Mouse (Mus musculus) embryonic facial prominence, embryonic 12.5 days (tissue): ENCODE measurements around the gene Pcdh11x. TPM values are rescaled to one million over a fixed set of nuclear protein-coding genes. Genes with fewer than 3 reads are reported as not detected.
"Not testable (repeated sequence)": the region's sequence is repeated elsewhere in the genome, so short reads cannot be mapped to it uniquely, and the experiment has no call there.

ENCODE experiments used
- ATAC-seq: fragments of 200-750 bp; cut with Nextera tagmentation; 2 replicates; pipeline ENCODE4 v1.8.0; 2017; ENCODE audit not compliant: insufficient number of reproducible peaks, insufficient read depth, low FRiP score, low TSS enrichment
- H3K27ac ChIP-seq: fragments of 300-500 bp; sonication (generic); 2 replicates; pipeline ENCODE4 v1.5.1; 2016; ENCODE audit warnings: mild to moderate bottlenecking
- H3K27me3 ChIP-seq: fragments of 300-500 bp; sonication (generic); 2 replicates; pipeline ENCODE4 v1.6.1; 2016; ENCODE audit warnings: mild to moderate bottlenecking, moderate library complexity
- H3K36me3 ChIP-seq: fragments of 300-500 bp; sonication (generic); 2 replicates; pipeline ENCODE4 v1.6.1; 2016; ENCODE audit warnings: mild to moderate bottlenecking
- H3K4me1 ChIP-seq: fragments of 300-500 bp; sonication (generic); 2 replicates; pipeline ENCODE4 v1.6.1; 2016
- H3K4me2 ChIP-seq: fragments of 300-500 bp; sonication (generic); replicated peaks from 2 replicates; pipeline ENCODE4 v1.6.1; 2016; ENCODE audit warnings: mild to moderate bottlenecking, moderate library complexity
- H3K4me3 ChIP-seq: fragments of 300-500 bp; sonication (generic); 2 replicates; pipeline ENCODE4 v1.5.1; 2016; ENCODE audit warnings: mild to moderate bottlenecking
- H3K9ac ChIP-seq: fragments of 300-500 bp; sonication (generic); 2 replicates; pipeline ENCODE4 v1.6.1; 2016; ENCODE audit warnings: mild to moderate bottlenecking, moderate library complexity
- H3K9me3 ChIP-seq: fragments of 300-500 bp; sonication (generic); 2 replicates; pipeline ENCODE4 v1.6.1; 2016; ENCODE audit warnings: mild to moderate bottlenecking, moderate library complexity
- WGBS: fragments of 180-500 bp; shearing (Covaris S2); methylation state at CpG from one replicate; pipeline ENCODE4 v1.1.7; 2016; 5-methylcytosine and 5-hydroxymethylcytosine counted together
- polyA plus RNA-seq: library from polyadenylated mRNA; unstranded; fragments of >200 nt; fragmentation: Nextera tagmentation; extraction: Ambion mirVana; gene quantifications from 2 replicates; pipeline ENCODE4 v1.2.1, GENCODE M21; 2016

The Pcdh11x gene
- polyA plus RNA-seq, 1 experiment from 2014 or later, result 12.7 TPM

DNA sequence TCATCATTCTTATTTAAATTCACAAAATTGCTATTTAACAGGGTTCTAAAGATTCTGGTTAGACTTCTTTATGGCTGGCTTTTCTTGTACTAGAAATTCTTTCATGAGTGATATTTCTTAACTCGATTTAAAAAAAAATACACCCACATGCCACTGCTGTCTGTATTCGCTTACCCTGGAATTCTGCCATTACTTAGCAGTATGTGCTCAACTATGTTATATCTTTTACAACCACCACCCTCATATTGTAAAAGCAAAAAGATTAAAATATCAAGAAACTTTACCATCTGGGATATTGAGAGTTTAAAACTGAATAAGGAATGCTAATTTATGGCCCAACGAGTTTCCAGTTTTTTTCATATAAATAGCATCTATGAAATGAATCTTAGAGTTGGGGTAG, 234.9 kb downstream of the Pcdh11x start:
- H3K36me3 ChIP-seq, result no peaks in the 10 kb centered on the region
- H3K9ac ChIP-seq, result no peak overlapping the region
- H3K4me3 ChIP-seq, result no peak overlapping the region
- no peaks in the 10 kb centered on the region for H3K27me3 ChIP-seq
- H3K27ac ChIP-seq, result no peak overlapping the region
- no peaks in the 10 kb centered on the region for H3K9me3 ChIP-seq
- H3K4me2 ChIP-seq, result no peak overlapping the region
- no peaks in the 10 kb centered on the region for H3K4me1 ChIP-seq
- no peak for ATAC-seq
- WGBS, result 81% methylated on average over 3 of the region's 3 CpGs

DNA sequence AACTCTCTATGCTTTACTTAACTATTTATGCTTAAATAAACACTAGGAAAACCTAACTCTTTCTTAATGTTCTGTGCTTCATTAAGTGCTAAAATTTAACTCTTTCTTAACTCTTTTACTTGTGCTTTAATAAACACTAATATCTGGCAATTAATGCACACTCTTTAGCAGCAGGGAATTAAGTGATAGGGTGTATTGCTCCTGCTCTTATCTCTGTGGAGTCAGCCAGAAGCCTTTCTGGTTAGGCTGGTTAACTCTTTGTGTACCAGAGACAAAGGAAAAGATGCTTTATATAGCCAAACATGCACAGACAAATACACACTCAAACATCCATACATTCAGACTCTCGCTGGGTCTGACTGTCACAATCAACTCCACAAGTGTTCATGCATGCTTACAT, 309.2 kb downstream of the Pcdh11x start:
- 76% methylated on average over 1 of the region's 1 CpGs for WGBS
- H3K4me1 ChIP-seq, result no peaks in the 10 kb centered on the region
- H3K9ac ChIP-seq, result no peak overlapping the region
- H3K27ac ChIP-seq, result no peak overlapping the region
- no peak overlapping the region for H3K4me2 ChIP-seq
- no peaks in the 10 kb centered on the region for H3K36me3 ChIP-seq
- no peaks in the 10 kb centered on the region for H3K9me3 ChIP-seq
- H3K27me3 ChIP-seq, result no peaks in the 10 kb centered on the region
- H3K4me3 ChIP-seq, result no peak overlapping the region
- ATAC-seq, result no peak

DNA sequence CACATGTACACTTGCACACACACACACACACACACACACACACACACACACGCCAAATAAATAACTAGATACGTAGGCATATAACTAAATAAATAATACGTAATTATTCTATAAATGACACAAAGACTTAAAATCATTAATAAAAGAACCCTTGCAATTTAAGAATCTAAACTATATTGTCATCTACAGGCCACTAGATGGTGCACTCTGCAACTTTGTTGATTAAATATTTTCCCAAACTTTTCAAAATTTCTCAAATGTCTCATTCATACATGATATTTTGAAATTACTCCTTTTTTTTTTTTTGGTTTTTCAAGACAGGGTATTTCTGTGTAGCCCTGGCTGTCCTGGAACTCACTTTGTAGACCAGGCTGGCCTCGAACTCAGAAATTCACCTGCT, 328.4 kb downstream of the Pcdh11x start:
- no peak overlapping the region for H3K4me2 ChIP-seq
- H3K4me1 ChIP-seq, result no peaks in the 10 kb centered on the region
- H3K27ac ChIP-seq, result no peak overlapping the region
- WGBS, result 50% methylated on average over 4 of the region's 4 CpGs
- no peaks in the 10 kb centered on the region for H3K27me3 ChIP-seq
- no peaks in the 10 kb centered on the region for H3K9me3 ChIP-seq
- H3K4me3 ChIP-seq, result no peak overlapping the region
- H3K36me3 ChIP-seq, result no peaks in the 10 kb centered on the region
- ATAC-seq, result no peak
- no peak overlapping the region for H3K9ac ChIP-seq

DNA sequence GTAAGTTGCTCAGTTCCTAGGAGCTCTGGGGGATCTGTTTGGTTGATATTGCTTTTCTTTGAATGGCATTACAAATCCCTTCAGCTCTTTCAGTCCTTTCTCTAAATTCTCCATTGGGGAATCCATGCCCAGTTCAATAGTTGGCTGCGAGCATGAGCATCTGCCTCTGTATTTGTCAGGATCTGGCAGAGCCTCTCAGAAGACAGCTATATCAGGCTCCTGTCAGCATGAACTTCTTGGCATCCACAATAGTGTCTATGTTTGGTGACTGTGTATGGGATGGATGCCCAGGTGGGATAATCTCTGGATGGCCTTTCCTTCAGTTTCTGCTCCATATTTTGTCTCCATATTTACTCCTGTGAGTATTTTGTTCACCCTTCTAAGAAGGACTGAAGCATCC, 380.2 kb downstream of the Pcdh11x start:
- H3K4me3 ChIP-seq, H3K27me3 ChIP-seq, H3K36me3 ChIP-seq, H3K4me1 ChIP-seq, ATAC-seq, H3K9ac ChIP-seq, H3K4me2 ChIP-seq, H3K27ac ChIP-seq, H3K9me3 ChIP-seq: not testable (repeated sequence)
- 90% methylated on average over 1 of the region's 1 CpGs for WGBS

DNA sequence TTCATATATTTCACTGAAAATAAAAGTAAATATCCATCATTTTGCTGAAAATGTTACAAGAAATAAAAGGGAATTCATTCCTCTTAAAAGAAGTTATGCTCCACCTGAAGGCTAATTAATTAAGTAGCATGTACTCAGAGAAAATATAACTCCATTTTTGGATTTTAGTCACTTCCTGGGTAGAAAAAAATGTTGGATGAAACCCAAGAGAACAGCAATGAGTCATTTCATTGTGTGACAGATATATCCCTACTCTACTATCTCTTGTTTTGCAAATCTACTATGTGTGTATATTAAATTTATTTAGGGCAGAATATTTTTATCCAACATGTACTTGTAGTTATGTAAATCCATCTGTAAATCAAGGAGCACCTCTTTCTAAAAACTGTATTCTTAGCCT, 444.1 kb downstream of the Pcdh11x start:
- Histone ChIP-seq H3K27me3 (no peaks in the 10 kb centered on the region), H3K36me3 (no peaks in the 10 kb centered on the region), H3K9me3 (no peaks in the 10 kb centered on the region), H3K4me2 (no peak overlapping the region), H3K4me3 (no peak overlapping the region), H3K9ac (no peak overlapping the region), H3K27ac (no peak overlapping the region), H3K4me1 (no peaks in the 10 kb centered on the region)
- no peak for ATAC-seq

DNA sequence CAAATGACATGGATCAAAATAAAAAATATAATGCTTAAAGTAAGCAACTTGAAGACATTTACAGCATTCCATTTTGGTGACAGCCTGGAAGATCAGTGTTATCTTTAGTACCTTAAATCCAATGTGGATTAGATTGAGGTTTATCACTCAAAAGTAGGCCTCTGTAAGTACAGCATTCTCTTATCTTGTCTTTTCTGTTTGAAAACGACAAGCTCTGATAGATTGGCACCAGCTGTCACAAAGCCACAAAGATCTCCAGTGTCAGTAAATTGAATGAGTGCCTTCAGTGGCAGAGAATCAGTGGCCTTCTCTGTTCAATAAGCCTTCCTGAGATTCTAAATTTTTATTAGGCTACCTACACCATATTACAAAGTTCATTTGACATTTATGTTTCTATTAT, 445.7 kb downstream of the Pcdh11x start:
- no peaks in the 10 kb centered on the region for H3K4me1 ChIP-seq
- no peaks in the 10 kb centered on the region for H3K9me3 ChIP-seq
- H3K9ac ChIP-seq, result no peak overlapping the region
- no peaks in the 10 kb centered on the region for H3K27me3 ChIP-seq
- no peaks in the 10 kb centered on the region for H3K36me3 ChIP-seq
- H3K27ac ChIP-seq, result no peak overlapping the region
- no peak overlapping the region for H3K4me2 ChIP-seq
- ATAC-seq, result no peak
- no peak overlapping the region for H3K4me3 ChIP-seq
- WGBS, result 21% methylated on average over 1 of the region's 1 CpGs

DNA sequence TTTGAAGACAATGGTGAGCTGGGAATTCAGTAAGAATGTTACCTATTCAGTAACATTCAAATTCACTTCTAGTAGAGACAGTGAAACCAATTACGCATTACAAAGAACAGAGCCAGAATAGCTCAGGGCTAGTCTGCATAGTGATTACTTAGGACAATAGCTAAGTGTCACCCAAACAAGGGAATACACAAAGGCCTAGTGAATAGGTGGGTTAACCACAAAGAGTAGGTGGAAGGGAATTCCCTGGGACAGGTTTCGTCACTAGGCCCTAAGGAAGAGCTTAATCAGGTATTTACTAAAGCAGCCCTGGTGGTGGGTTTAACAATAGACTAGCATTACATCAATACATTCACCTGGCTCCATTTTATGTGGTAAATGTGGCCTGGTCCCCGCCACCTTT, 654.5 kb downstream of the Pcdh11x start:
- H3K27me3 ChIP-seq, result no peaks in the 10 kb centered on the region
- WGBS, result 77% methylated on average over 3 of the region's 3 CpGs
- H3K4me3 ChIP-seq, result no peak overlapping the region
- no peak overlapping the region for H3K4me2 ChIP-seq
- no peak overlapping the region for H3K9ac ChIP-seq
- H3K4me1 ChIP-seq, result no peaks in the 10 kb centered on the region
- no peaks in the 10 kb centered on the region for H3K9me3 ChIP-seq
- H3K27ac ChIP-seq, result no peak overlapping the region
- H3K36me3 ChIP-seq, result no peaks in the 10 kb centered on the region
- ATAC-seq, result no peak

Other genes starting within 250 kb of the Pcdh11x start
- not detected in 2 replicates for gene H2afb3, start 22.8 kb downstream of the Pcdh11x start, polyA plus RNA-seq